Mouse (Mus musculus): ENCODE measurements around the gene Cyld. TPM values are rescaled to one million over a fixed set of nuclear protein-coding genes. Genes with fewer than 3 reads are reported as not detected.

Gene Cyld
- polyA plus RNA-seq, 1 experiment from 2014 or later = 13.2 TPM

DNA sequence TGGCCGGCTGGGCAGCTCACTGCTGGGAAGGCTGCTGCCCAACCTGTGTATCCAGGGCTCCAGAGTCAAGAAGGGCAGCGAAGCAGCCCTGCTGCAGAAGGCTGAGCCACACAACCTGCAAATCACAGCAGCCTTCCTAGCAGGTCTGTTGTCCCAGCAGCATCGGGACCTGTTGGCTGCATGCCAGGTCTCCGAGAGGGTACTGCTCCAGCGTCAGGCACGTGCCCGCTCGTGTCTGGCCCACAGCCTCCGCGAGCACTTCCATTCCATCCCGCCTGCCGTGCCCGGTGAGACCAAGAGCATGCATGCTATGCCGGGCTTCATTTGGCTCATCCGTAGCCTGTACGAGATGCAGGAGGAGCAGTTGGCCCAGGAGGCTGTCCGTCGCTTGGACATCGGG is 31.9 kb upstream of the Cyld start:
- no peak overlapping the region for H3K9ac ChIP-seq (ENCODE audit: low read length)
- H3K4me1 ChIP-seq (replicated peaks; ENCODE audit: control insufficient read depth, insufficient read depth, low read length) = no peaks in the 10 kb centered on the region
- H3K27me3 ChIP-seq (ENCODE audit: control insufficient read depth, insufficient read depth, low read length) = no peaks in the 10 kb centered on the region
- H3K4me3 ChIP-seq (ENCODE audit: low read depth, low read length) = no peak overlapping the region
- no peaks in the 10 kb centered on the region for H3K9me3 ChIP-seq (ENCODE audit: control insufficient read depth, low read length)
- ATAC-seq (replicated peaks; ENCODE audit: low FRiP score) (no peak), DNase-seq (ENCODE audit: low spot score) (no peak)
- no peak overlapping the region for H3K27ac ChIP-seq (ENCODE audit: low read depth, low read length)
- 93% methylated on average over 19 of the region's 19 CpGs for WGBS
- H3K36me3 ChIP-seq (ENCODE audit: control insufficient read depth, insufficient read depth, low read length) = no peaks in the 10 kb centered on the region
- H3K4me2 ChIP-seq (ENCODE audit: low read depth, low read length, severe bottlenecking) = no peak overlapping the region

DNA sequence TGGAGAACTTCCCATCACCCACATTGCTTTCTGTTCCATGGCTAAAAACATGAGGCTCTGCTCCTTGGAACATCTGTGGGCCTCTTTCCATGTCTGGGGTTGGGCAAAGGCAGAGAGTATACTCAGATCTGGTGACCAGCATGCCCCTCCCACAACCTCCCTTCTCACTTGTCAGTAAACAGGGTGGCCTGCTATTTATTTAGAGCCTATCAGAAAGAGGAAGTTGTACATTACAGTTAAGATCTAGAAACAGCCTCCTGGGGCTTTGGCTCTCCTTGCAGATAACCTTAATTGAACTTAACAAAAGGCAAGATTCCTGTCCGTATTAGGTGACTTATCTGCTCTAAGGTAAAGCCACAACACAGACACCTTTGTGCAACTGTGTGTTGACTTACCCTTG is 30.4 kb upstream of the Cyld start:
- ATAC-seq (replicated peaks; ENCODE audit: low FRiP score) (no peak), DNase-seq (ENCODE audit: low spot score) (no peak)

DNA sequence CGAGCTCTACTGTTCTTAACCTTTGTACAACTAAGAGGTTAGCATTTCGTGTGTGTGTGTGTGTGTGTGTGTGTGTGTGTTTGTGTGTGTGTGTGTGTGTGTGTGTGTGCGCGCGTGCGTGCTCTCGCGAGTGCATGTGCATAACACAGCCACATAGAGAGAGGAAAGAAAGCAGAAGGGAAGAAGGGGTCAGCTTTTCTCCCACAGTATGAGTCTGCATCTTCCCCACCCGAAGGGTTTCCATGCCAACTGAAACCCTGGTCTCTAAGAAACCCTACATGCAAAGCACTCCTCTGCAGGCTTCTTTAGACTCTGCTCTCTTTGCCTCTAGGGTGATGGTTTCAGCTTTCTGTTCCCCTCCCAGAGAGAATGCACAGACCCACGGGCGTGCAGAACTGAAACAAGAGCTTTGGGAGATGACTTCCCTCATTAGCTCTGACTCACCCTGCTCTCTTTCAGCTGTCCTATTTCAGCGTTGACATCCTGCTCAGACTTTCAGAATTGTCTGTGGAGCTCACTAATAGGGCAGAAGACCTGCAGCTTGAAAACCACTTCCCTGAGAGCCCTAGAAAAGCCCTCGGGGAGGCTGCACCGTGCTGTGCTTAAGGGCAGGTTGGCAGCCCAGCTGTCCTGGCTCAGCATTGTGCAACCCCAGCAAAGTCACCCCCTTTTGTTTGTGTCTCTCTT is 28.3 kb upstream of the Cyld start:
- Histone ChIP-seq H3K9me3 (ENCODE audit: control insufficient read depth, low read length) (no peaks in the 10 kb centered on the region), H3K36me3 (ENCODE audit: control insufficient read depth, insufficient read depth, low read length) (no peaks in the 10 kb centered on the region), H3K27me3 (ENCODE audit: control insufficient read depth, insufficient read depth, low read length) (no peaks in the 10 kb centered on the region), H3K4me2 (ENCODE audit: low read depth, low read length, severe bottlenecking) (no peak overlapping the region), H3K4me1 (replicated peaks; ENCODE audit: control insufficient read depth, insufficient read depth, low read length) (no peaks in the 10 kb centered on the region), H3K4me3 (ENCODE audit: low read depth, low read length) (no peak overlapping the region), H3K27ac (ENCODE audit: low read depth, low read length) (no peak overlapping the region), H3K9ac (ENCODE audit: low read length) (no peak overlapping the region)
- ATAC-seq (replicated peaks; ENCODE audit: low FRiP score) = no peak
- DNase-seq (ENCODE audit: low spot score) = no peak
- WGBS = 63% methylated on average over 14 of the region's 14 CpGs

More for the DNA sequence above, 30.4 kb upstream of the Cyld start:
- H3K4me1 ChIP-seq (replicated peaks; ENCODE audit: control insufficient read depth, insufficient read depth, low read length) = no peaks in the 10 kb centered on the region
- no peaks in the 10 kb centered on the region for H3K27me3 ChIP-seq (ENCODE audit: control insufficient read depth, insufficient read depth, low read length)
- no peak overlapping the region for H3K27ac ChIP-seq (ENCODE audit: low read depth, low read length)
- WGBS = 82% methylated on average over 1 of the region's 1 CpGs
- H3K9me3 ChIP-seq (ENCODE audit: control insufficient read depth, low read length) = no peaks in the 10 kb centered on the region
- H3K36me3 ChIP-seq (ENCODE audit: control insufficient read depth, insufficient read depth, low read length) = no peaks in the 10 kb centered on the region
- H3K4me2 ChIP-seq (ENCODE audit: low read depth, low read length, severe bottlenecking) = no peak overlapping the region
- H3K9ac ChIP-seq (ENCODE audit: low read length) = no peak overlapping the region
- H3K4me3 ChIP-seq (ENCODE audit: low read depth, low read length) = no peak overlapping the region

DNA sequence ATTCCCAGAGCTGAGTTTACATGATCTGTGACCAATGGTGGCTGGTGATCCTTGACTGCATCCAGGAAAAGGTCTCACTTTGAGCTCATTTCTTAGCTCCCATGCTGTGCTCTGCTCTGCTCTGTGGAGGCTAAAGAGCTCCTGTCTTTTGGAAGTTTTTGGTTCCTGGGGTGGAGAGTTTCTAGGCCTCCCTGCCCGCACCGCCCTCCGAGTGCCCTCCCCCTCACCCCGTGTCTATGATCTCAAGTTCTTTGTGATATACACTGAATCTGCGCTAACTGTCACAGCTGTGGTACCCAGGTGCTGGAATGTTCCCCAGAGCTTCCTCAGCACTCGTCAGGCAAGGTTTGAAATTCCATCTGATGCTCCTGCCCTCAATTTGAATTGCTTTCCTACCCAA is 26.0 kb upstream of the Cyld start:
- no peaks in the 10 kb centered on the region for H3K27me3 ChIP-seq (ENCODE audit: control insufficient read depth, insufficient read depth, low read length)
- no peaks in the 10 kb centered on the region for H3K4me1 ChIP-seq (replicated peaks; ENCODE audit: control insufficient read depth, insufficient read depth, low read length)
- no peaks in the 10 kb centered on the region for H3K36me3 ChIP-seq (ENCODE audit: control insufficient read depth, insufficient read depth, low read length)
- H3K9ac ChIP-seq (ENCODE audit: low read length) = no peak overlapping the region
- no peak overlapping the region for H3K4me3 ChIP-seq (ENCODE audit: low read depth, low read length)
- 82% methylated on average over 6 of the region's 6 CpGs for WGBS
- no peak overlapping the region for H3K4me2 ChIP-seq (ENCODE audit: low read depth, low read length, severe bottlenecking)
- no peaks in the 10 kb centered on the region for H3K9me3 ChIP-seq (ENCODE audit: control insufficient read depth, low read length)
- no peak for DNase-seq (ENCODE audit: low spot score)
- no peak for ATAC-seq (replicated peaks; ENCODE audit: low FRiP score)
- no peak overlapping the region for H3K27ac ChIP-seq (ENCODE audit: low read depth, low read length)

DNA sequence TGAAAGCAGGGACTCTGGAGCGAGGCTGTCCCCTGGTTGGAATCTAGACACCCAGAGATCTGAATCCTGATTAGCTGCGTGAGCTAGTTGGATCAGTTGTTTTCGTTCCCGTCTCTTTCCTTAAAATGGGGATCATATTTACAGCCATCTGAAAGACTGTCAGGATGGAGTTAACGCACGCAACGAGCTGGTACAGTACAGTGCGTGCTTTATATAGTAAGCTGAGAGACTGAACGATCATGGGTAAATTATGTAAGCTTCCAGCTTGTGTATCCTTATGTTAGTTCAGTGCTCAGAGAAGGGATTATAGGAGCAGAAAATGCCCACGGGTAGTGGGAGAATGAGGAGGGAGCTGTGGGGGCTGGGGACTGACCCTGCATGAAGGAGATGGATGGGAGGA is 25.3 kb upstream of the Cyld start:
- WGBS = 89% methylated on average over 10 of the region's 10 CpGs
- no peak overlapping the region for H3K9ac ChIP-seq (ENCODE audit: low read length)
- no peak for ATAC-seq (replicated peaks; ENCODE audit: low FRiP score)

GRCm38 (mm10) chr8:88673859-88674258 is 23.0 kb upstream of the Cyld start:
- WGBS = 88% methylated on average over 5 of the region's 5 CpGs
- ATAC-seq (replicated peaks; ENCODE audit: low FRiP score) = no peak

More for the DNA sequence above, 25.3 kb upstream of the Cyld start:
- DNase-seq (ENCODE audit: low spot score) = no peak
- Histone ChIP-seq H3K4me1 (replicated peaks; ENCODE audit: control insufficient read depth, insufficient read depth, low read length) (no peaks in the 10 kb centered on the region), H3K27me3 (ENCODE audit: control insufficient read depth, insufficient read depth, low read length) (no peaks in the 10 kb centered on the region), H3K27ac (ENCODE audit: low read depth, low read length) (no peak overlapping the region), H3K4me3 (ENCODE audit: low read depth, low read length) (no peak overlapping the region), H3K4me2 (ENCODE audit: low read depth, low read length, severe bottlenecking) (no peak overlapping the region), H3K9me3 (ENCODE audit: control insufficient read depth, low read length) (no peaks in the 10 kb centered on the region), H3K36me3 (ENCODE audit: control insufficient read depth, insufficient read depth, low read length) (no peaks in the 10 kb centered on the region)

DNA sequence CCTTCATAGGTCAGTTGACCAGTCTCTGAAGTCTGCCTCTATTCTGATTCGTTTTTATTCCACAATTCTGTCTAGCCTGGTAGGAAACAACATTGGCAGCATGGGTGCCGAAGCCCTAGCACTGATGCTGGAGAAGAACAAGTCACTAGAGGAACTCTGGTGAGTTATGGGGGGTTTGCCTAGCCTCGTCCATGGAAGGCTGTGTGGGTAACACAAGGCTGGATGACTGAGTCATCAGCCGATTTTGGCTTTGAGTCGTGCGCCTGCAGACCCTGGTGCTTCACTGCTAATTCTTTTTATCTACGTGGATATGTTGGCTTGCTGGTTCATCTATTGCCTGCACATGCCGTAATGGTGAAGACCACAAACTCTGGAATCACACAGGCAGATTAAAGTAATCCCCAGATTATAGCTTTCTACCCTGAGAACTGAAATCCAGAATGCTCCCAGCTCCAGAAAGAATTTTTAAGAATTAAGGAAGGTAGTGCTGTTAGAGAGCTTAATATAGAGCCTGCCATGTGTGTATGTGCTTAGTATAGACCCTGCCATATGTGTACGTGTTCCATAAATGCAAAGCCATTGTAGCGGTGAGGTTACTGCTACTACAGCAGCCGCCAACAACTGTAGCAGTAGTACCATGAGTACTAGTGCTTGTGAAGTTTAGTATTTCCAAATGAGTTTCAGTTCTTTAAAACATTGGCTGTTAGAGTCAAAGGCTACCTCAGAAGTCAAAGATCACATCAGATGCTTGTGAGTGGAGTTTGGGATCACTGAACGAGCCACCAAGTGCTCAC is 21.3 kb upstream of the Cyld start:
- Histone ChIP-seq H3K9ac (ENCODE audit: low read length) (no peak overlapping the region), H3K9me3 (ENCODE audit: control insufficient read depth, low read length) (no peaks in the 10 kb centered on the region), H3K4me2 (ENCODE audit: low read depth, low read length, severe bottlenecking) (no peak overlapping the region), H3K27me3 (ENCODE audit: control insufficient read depth, insufficient read depth, low read length) (no peaks in the 10 kb centered on the region), H3K36me3 (ENCODE audit: control insufficient read depth, insufficient read depth, low read length) (no peaks in the 10 kb centered on the region), H3K4me3 (ENCODE audit: low read depth, low read length) (no peak overlapping the region), H3K27ac (ENCODE audit: low read depth, low read length) (no peak overlapping the region), H3K4me1 (replicated peaks; ENCODE audit: control insufficient read depth, insufficient read depth, low read length) (no peaks in the 10 kb centered on the region)
- 91% methylated on average over 12 of the region's 12 CpGs for WGBS
- DNase-seq (ENCODE audit: low spot score) (no peak), ATAC-seq (replicated peaks; ENCODE audit: low FRiP score) (no peak)

More at GRCm38 (mm10) chr8:88673859-88674258, 23.0 kb upstream of the Cyld start:
- Histone ChIP-seq H3K4me3 (ENCODE audit: low read depth, low read length) (no peak overlapping the region), H3K4me2 (ENCODE audit: low read depth, low read length, severe bottlenecking) (no peak overlapping the region), H3K4me1 (replicated peaks; ENCODE audit: control insufficient read depth, insufficient read depth, low read length) (no peaks in the 10 kb centered on the region), H3K9me3 (ENCODE audit: control insufficient read depth, low read length) (no peaks in the 10 kb centered on the region), H3K36me3 (ENCODE audit: control insufficient read depth, insufficient read depth, low read length) (no peaks in the 10 kb centered on the region), H3K9ac (ENCODE audit: low read length) (no peak overlapping the region), H3K27me3 (ENCODE audit: control insufficient read depth, insufficient read depth, low read length) (no peaks in the 10 kb centered on the region), H3K27ac (ENCODE audit: low read depth, low read length) (no peak overlapping the region)
- DNase-seq (ENCODE audit: low spot score) = no peak

DNA sequence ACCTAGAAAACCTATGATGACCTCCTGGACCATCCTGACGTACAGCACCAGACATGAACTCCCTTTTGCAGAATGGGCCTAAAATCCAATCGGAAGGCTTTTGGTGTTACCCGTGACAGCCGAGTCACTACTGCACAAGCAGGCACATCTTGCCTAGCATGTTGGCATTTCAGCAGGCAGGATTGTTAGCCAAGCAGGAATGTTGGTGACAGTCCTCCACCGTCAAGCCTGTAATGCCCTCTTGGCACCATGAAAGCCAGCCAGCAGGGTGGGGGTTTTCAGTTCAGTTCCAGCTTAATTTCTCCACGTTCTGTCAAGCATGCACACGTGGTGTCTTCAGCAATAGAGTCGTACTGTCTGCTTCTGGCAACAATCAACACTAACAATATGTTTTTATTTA is 19.8 kb upstream of the Cyld start:
- 84% methylated on average over 8 of the region's 8 CpGs for WGBS

More for the DNA sequence above, 19.8 kb upstream of the Cyld start:
- no peaks in the 10 kb centered on the region for H3K36me3 ChIP-seq (ENCODE audit: control insufficient read depth, insufficient read depth, low read length)
- no peak overlapping the region for H3K4me3 ChIP-seq (ENCODE audit: low read depth, low read length)
- H3K9ac ChIP-seq (ENCODE audit: low read length) = no peak overlapping the region
- H3K27ac ChIP-seq (ENCODE audit: low read depth, low read length) = no peak overlapping the region
- peak; percentile 24 for DNase-seq (ENCODE audit: low spot score)
- H3K4me2 ChIP-seq (ENCODE audit: low read depth, low read length, severe bottlenecking) = no peak overlapping the region
- no peak for ATAC-seq (replicated peaks; ENCODE audit: low FRiP score)
- H3K4me1 ChIP-seq (replicated peaks; ENCODE audit: control insufficient read depth, insufficient read depth, low read length) = no peaks in the 10 kb centered on the region
- no peaks in the 10 kb centered on the region for H3K27me3 ChIP-seq (ENCODE audit: control insufficient read depth, insufficient read depth, low read length)
- H3K9me3 ChIP-seq (ENCODE audit: control insufficient read depth, low read length) = no peaks in the 10 kb centered on the region

Data from forebrain, embryonic 11.5 days (tissue).